Mouse (Mus musculus): ENCODE results near the gene Olfr1444. TPM values are rescaled to one million over a fixed set of nuclear protein-coding genes. Genes with fewer than 3 reads are reported as not detected.

Olfr1444 gene
- total RNA-seq (2021), result not detected
- long read RNA-seq, experiment 1, result 0 reads
- long read RNA-seq, experiment 2, result 0 reads

DNA sequence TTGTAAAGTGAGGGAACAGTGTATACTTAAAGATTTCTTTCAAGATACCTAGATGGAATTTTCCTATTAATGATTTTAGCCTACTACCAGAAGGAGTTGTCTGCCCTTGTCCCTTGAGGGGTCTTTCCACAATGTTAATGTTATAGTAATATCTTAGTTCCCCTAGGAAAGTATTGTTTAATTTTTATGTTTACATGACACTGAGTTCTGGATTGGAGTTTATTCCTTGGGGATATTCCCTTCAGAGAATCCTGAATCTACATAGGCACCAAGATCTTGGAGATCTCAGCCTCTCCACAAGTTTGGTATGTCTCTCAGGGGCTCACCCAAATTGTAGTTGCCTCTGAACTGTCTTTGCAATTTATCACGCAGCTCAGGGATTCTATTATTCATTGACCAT, at the start of gene Olfr1444:
Gene Olfr1444 (plus strand): TSS at position 301 of the 400 bp plus-strand sequence.
- DNase-seq, result no peak

GRCm38 (mm10) chr19:12812644-12813364, 44.3 kb upstream of the Olfr1444 start:
- DNase-seq, result no peak

- no peak for DNase-seq
These were observed 43.2 kb upstream of the Olfr1444 start for GRCm38 (mm10) chr19:12813883-12814282.

- DNase-seq, result peak in 1 of 2 experiments; percentile 11
These were observed 38.6 kb upstream of the Olfr1444 start for GRCm38 (mm10) chr19:12818507-12818906.

DNA sequence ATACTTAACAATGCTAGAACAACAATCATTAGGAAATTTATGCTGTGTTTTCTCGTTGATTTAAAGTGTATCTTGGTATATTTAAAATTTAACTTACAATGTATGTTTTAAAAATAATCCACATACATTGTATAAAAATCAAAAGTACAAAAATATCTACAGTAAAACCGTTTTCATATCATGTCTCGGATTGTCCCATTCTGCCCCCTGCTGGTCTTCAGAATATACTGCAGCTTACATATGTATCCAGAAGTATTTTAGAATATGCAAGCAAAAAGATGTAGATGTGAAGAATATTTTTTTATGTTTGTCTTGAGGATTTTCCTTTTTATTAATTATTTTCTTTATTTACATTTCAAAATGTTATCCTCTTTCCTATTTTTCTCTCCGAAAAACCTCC, 36.7 kb upstream of the Olfr1444 start:
- DNase-seq, result peak; percentile 17 to 44

- no peak for DNase-seq
These were observed 32.5 kb upstream of the Olfr1444 start for GRCm38 (mm10) chr19:12824549-12824948.

GRCm38 (mm10) chr19:12830823-12831430, 26.2 kb upstream of the Olfr1444 start:
- DNase-seq, result no peak

DNA sequence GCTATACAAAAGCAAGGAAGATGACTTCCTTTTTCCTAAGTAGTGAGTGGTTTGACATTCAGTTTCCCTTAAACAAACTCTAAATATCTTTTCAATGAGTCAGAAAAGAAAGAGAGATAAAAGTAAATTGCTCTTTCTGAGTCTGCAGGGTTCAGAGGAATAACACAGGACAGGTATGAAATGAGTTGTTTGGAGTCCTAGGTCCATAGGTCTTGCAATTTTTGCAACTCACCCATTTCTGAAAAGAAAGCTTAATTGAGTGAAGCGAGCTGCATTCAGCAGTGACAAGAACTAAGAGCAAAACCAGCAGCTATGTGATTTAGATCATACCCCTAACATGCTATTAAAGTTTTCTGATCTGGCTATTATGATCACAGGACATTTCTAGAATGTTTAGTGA, 25.5 kb upstream of the Olfr1444 start:
- DNase-seq, result no peak

DNA sequence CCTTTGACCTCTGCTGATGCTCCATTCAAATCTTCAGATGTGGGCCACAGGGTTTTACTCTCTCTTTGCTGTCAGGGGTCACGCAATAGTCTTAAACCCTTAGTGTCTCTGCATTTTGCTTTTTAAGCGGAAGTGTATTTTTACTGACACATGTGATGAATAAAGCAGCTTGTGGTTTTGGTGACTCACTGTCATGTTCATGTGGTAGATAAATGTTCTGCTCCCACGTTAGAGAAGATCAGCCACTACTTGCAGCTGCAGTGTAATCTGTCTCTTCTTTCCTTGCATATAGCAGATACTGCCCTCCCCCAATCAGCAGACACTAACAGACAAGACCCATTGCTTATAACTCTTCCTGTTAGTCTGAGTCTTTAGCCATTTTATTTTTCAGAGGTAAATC, 23.5 kb upstream of the Olfr1444 start:
- DNase-seq, result peak; percentile 9 to 29

GRCm38 (mm10) chr19:12838507-12838906, 18.6 kb upstream of the Olfr1444 start:
- DNase-seq, result no peak

- DNase-seq, result no peak
These were observed 10.7 kb upstream of the Olfr1444 start, which contains the start of gene Gm5244 for GRCm38 (mm10) chr19:12846382-12846781. TSS of gene Gm5244 (plus strand) at chr19:12846682.

GRCm38 (mm10) chr19:12883555-12883954, 26.5 kb downstream of the Olfr1444 start, which contains the start of gene Olfr1445:
TSS of gene Olfr1445 (plus strand) at chr19:12883855.
- DNase-seq, result no peak

- no peak for DNase-seq
These were observed 36.3 kb downstream of the Olfr1444 start, which contains the start of gene Olfr1446 for GRCm38 (mm10) chr19:12893424-12893823. TSS of gene Olfr1446 (minus strand) at chr19:12893524.

DNA sequence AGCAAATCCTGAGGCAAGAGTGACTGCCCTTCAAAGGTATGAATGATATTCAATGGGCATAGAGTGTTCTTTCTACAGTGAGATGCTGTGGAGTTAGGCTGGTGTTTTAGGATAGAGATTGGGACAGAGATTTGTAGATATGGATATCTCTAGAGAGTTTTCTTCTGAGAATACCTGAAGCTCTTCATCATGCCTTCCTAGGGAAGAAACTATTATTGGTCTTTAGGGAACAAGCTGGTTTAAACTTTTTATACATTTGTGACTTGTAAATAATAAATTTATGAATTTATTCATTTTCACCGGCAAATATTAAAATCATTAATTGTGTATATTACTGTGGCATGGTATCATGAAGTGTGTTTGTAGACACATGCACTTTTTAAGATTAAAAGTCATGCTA, 46.6 kb downstream of the Olfr1444 start, which contains the start of gene Olfr1447:
Gene Olfr1447 (minus strand): TSS at position 101 of the 400 bp plus-strand sequence.
- no peak for DNase-seq

Other genes starting within 250 kb of the Olfr1444 start
- gene Glyat, start 224.0 kb upstream of the Olfr1444 start, total RNA-seq (2021), result not detected
- not detected for gene Olfr1442, start 186.8 kb upstream of the Olfr1444 start, total RNA-seq (2021)
- not detected for gene Olfr1443, start 179.2 kb upstream of the Olfr1444 start, total RNA-seq (2021)
- gene Keg1, start 161.5 kb upstream of the Olfr1444 start, total RNA-seq (2021), result not detected
- 1 to 10 TPM in 1 of 2 experiments, under 1 TPM in 1; 0.94 to 1.7 TPM for gene Cntf, start 91.7 kb upstream of the Olfr1444 start, total RNA-seq (2021)
- 10 to 100 TPM; 75.2 to 77.0 TPM for gene Zfp91, start 61.2 kb upstream of the Olfr1444 start, total RNA-seq (2021)
- 1 to 10 TPM in 1 of 2 experiments, under 1 TPM in 1; 0.87 to 2.2 TPM for gene Lpxn, start 61.1 kb upstream of the Olfr1444 start, total RNA-seq (2021)
- gene Gm5244, start 10.6 kb upstream of the Olfr1444 start, total RNA-seq (2021), result not detected
- gene Olfr1445, start 26.6 kb downstream of the Olfr1444 start, total RNA-seq (2021), result not detected
- gene Olfr1446, start 36.2 kb downstream of the Olfr1444 start, total RNA-seq (2021), result not detected
- not detected for gene Olfr1447, start 46.5 kb downstream of the Olfr1444 start, total RNA-seq (2021)
- not detected for gene Olfr1448, start 67.1 kb downstream of the Olfr1444 start, total RNA-seq (2021)
- gene Olfr1449, start 73.6 kb downstream of the Olfr1444 start, total RNA-seq (2021), result not detected
- gene Olfr1450, start 93.0 kb downstream of the Olfr1444 start, total RNA-seq (2021), result not detected
- not detected for gene Olfr1451, start 137.7 kb downstream of the Olfr1444 start, total RNA-seq (2021)
- not detected for gene Olfr1453, start 171.0 kb downstream of the Olfr1444 start, total RNA-seq (2021)
- gene Olfr1454, start 203.3 kb downstream of the Olfr1444 start, total RNA-seq (2021), result not detected
- not detected for gene Olfr1457, start 240.6 kb downstream of the Olfr1444 start, total RNA-seq (2021)
- gene Olfr1458, start 249.5 kb downstream of the Olfr1444 start, total RNA-seq (2021), result not detected